Mouse (Mus musculus) liver, embryonic 14.5 days (tissue): ENCODE data around the gene Dis3l.

ENCODE experiments used
- CTCF ChIP-seq: IDR thresholded peaks from 2 replicates; pipeline ENCODE4 v1.5.1; 2016; ENCODE audit warnings: antibody characterized with exemption, low read depth, control low read depth
- EP300 ChIP-seq: IDR thresholded peaks from 2 replicates; pipeline ENCODE4 v1.6.1; 2016; ENCODE audit warnings: antibody characterized with exemption, low read depth

GRCm38 (mm10) chr9:64351191-64351590, 10.1 kb upstream of the Dis3l start:
- peak; percentile 77 for TF ChIP-seq CTCF
- no peak for TF ChIP-seq EP300
